Mouse (Mus musculus) neural tube, embryonic 13.5 days (tissue): Measurements from ENCODE around the gene Caln1. TPM values are rescaled to one million over a fixed set of nuclear protein-coding genes. Genes with fewer than 3 reads are reported as not detected.
"Not testable (repeated sequence)": the region's sequence is repeated elsewhere in the genome, so short reads cannot be mapped to it uniquely, and the experiment has no call there.

Source experiments
- ATAC-seq: fragments of 200-750 bp; cut with Nextera tagmentation; 2 replicates; pipeline ENCODE4 v1.8.0; 2017; ENCODE audit warnings: low read depth, mild to moderate bottlenecking, moderate TSS enrichment, moderate library complexity
- H3K27ac ChIP-seq: fragments of 300-500 bp; sonication (generic); replicated peaks from 2 replicates; pipeline ENCODE4 v1.5.1; 2015; ENCODE audit warnings: moderate library complexity, mild to moderate bottlenecking, inconsistent platforms
- H3K27me3 ChIP-seq: fragments of 300-500 bp; sonication (generic); 2 replicates; pipeline ENCODE4 v1.6.1; 2015; ENCODE audit warnings: mild to moderate bottlenecking, inconsistent platforms
- H3K36me3 ChIP-seq: fragments of 300-500 bp; sonication (generic); 2 replicates; pipeline ENCODE4 v1.6.1; 2015; ENCODE audit warnings: mild to moderate bottlenecking, inconsistent platforms
- H3K4me1 ChIP-seq: fragments of 300-500 bp; sonication (generic); replicated peaks from 2 replicates; pipeline ENCODE4 v1.6.1; 2015; ENCODE audit warnings: inconsistent platforms
- H3K4me2 ChIP-seq: fragments of 300-500 bp; sonication (generic); 2 replicates; pipeline ENCODE4 v1.6.1; 2015; ENCODE audit warnings: inconsistent platforms, mild to moderate bottlenecking, moderate library complexity
- H3K4me3 ChIP-seq: fragments of 300-500 bp; sonication (generic); 2 replicates; pipeline ENCODE4 v1.5.1; 2015; ENCODE audit warnings: mild to moderate bottlenecking, inconsistent platforms
- H3K9ac ChIP-seq: fragments of 300-500 bp; sonication (generic); 2 replicates; pipeline ENCODE4 v1.6.1; 2015; ENCODE audit warnings: moderate library complexity, mild to moderate bottlenecking, inconsistent platforms
- H3K9me3 ChIP-seq: fragments of 300-500 bp; sonication (generic); 2 replicates; pipeline ENCODE4 v1.6.1; 2016; ENCODE audit warnings: inconsistent platforms
- WGBS: fragments of 180-500 bp; shearing (Covaris S2); methylation state at CpG from one replicate; pipeline ENCODE4 v1.1.7; 2015; 5-methylcytosine and 5-hydroxymethylcytosine counted together
- polyA plus RNA-seq: library from polyadenylated mRNA; unstranded; fragments of >200 nt; fragmentation: Nextera tagmentation; extraction: Ambion mirVana; gene quantifications from 2 replicates; pipeline ENCODE4 v1.2.1, GENCODE M21; 2015

The Caln1 gene
- polyA plus RNA-seq, 1 experiment from 2014 or later, result 10.5 TPM

GRCm38 (mm10) chr5:130566002-130566401 is 196.7 kb downstream of the Caln1 start:
- Histone ChIP-seq H3K4me2 (no peak overlapping the region), H3K4me1 (no peaks in the 10 kb centered on the region), H3K9ac (no peak overlapping the region), H3K27me3 (no peaks in the 10 kb centered on the region), H3K9me3 (0 out of 2 replicates have a peak, but pooled peaks cover 7% of the 10 kb centered on the region), H3K4me3 (no peak overlapping the region), H3K27ac (no peak overlapping the region), H3K36me3 (no peaks in the 10 kb centered on the region)
- WGBS, result 84% methylated on average over 3 of the region's 3 CpGs
- ATAC-seq, result no peak

GRCm38 (mm10) chr5:130577581-130577980 is 208.3 kb downstream of the Caln1 start:
- H3K9me3 ChIP-seq, result no peaks in the 10 kb centered on the region
- H3K4me2 ChIP-seq, result no peak overlapping the region
- no peaks in the 10 kb centered on the region for H3K4me1 ChIP-seq
- no peak overlapping the region for H3K27ac ChIP-seq
- 81% methylated on average over 2 of the region's 2 CpGs for WGBS
- H3K27me3 ChIP-seq, result no peaks in the 10 kb centered on the region
- ATAC-seq, result no peak
- no peak overlapping the region for H3K9ac ChIP-seq
- no peak overlapping the region for H3K4me3 ChIP-seq
- no peaks in the 10 kb centered on the region for H3K36me3 ChIP-seq

GRCm38 (mm10) chr5:130584042-130584441 is 214.8 kb downstream of the Caln1 start:
- H3K9ac ChIP-seq, result no peak overlapping the region
- H3K27me3 ChIP-seq, result no peaks in the 10 kb centered on the region
- WGBS, result 86% methylated on average over 3 of the region's 3 CpGs
- no peaks in the 10 kb centered on the region for H3K36me3 ChIP-seq
- ATAC-seq, result no peak
- no peaks in the 10 kb centered on the region for H3K4me1 ChIP-seq
- no peak overlapping the region for H3K27ac ChIP-seq
- no peak overlapping the region for H3K4me2 ChIP-seq
- 0 out of 2 replicates have a peak, but pooled peaks cover 4% of the 10 kb centered on the region for H3K9me3 ChIP-seq
- H3K4me3 ChIP-seq, result no peak overlapping the region

DNA sequence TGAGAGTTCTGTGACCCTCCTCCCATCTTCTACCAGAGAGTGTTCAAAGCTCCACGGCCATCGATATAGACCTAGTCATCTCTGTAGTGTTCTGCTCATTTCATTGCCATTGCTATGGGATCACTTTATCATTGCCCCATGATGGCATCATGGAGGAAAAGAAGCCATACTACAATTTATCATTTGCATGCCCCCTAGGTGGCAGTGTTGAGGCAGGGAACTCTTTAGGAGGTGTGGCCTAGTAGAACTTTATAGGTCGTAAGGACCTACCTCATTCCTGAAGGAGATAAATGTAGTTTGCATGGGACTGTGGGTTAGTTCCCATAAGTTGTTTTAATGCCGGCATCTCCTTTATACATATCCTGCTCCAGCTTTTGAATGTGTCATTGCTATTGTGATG is 217.0 kb downstream of the Caln1 start:
- WGBS, result 92% methylated on average over 4 of the region's 4 CpGs

GRCm38 (mm10) chr5:130596541-130596940 is 227.3 kb downstream of the Caln1 start:
- Histone ChIP-seq H3K36me3 (no peaks in the 10 kb centered on the region), H3K27ac (no peak overlapping the region), H3K4me2 (no peak overlapping the region), H3K4me1 (no peaks in the 10 kb centered on the region), H3K27me3 (no peaks in the 10 kb centered on the region), H3K4me3 (no peak overlapping the region), H3K9me3 (no peaks in the 10 kb centered on the region), H3K9ac (no peak overlapping the region)
- 54% methylated on average over 6 of the region's 6 CpGs for WGBS
- ATAC-seq, result no peak

More for the DNA sequence above, 217.0 kb downstream of the Caln1 start:
- no peak for ATAC-seq
- H3K9ac ChIP-seq, result no peak overlapping the region
- no peak overlapping the region for H3K4me2 ChIP-seq
- no peak overlapping the region for H3K27ac ChIP-seq
- no peaks in the 10 kb centered on the region for H3K4me1 ChIP-seq
- no peaks in the 10 kb centered on the region for H3K27me3 ChIP-seq
- H3K36me3 ChIP-seq, result no peaks in the 10 kb centered on the region
- H3K9me3 ChIP-seq, result peaks cover 4% of the 10 kb centered on the region; the same call in 1 of the 2 replicates
- no peak overlapping the region for H3K4me3 ChIP-seq

- H3K9ac ChIP-seq, result no peak overlapping the region
- no peak for ATAC-seq
- no peak overlapping the region for H3K4me2 ChIP-seq
- H3K36me3 ChIP-seq, result no peaks in the 10 kb centered on the region
- peaks cover 4% of the 10 kb centered on the region; the same call in 1 of the 2 replicates for H3K4me1 ChIP-seq
- H3K27ac ChIP-seq, result no peak overlapping the region
- H3K4me3 ChIP-seq, result no peak overlapping the region
- no peaks in the 10 kb centered on the region for H3K27me3 ChIP-seq
- 86% methylated on average over 3 of the region's 3 CpGs for WGBS
- H3K9me3 ChIP-seq, result no peaks in the 10 kb centered on the region
Measured at GRCm38 (mm10) chr5:130613657-130614056, 244.4 kb downstream of the Caln1 start.

- ATAC-seq, result no peak
- H3K36me3 ChIP-seq, result no peaks in the 10 kb centered on the region
- no peaks in the 10 kb centered on the region for H3K27me3 ChIP-seq
- H3K4me2 ChIP-seq, result no peak overlapping the region
- no peak overlapping the region for H3K27ac ChIP-seq
- no peak overlapping the region for H3K4me3 ChIP-seq
- H3K9me3 ChIP-seq, result no peaks in the 10 kb centered on the region
- no peak overlapping the region for H3K9ac ChIP-seq
- WGBS, result 86% methylated on average over 3 of the region's 3 CpGs
- peaks cover 4% of the 10 kb centered on the region; the same call in 1 of the 2 replicates for H3K4me1 ChIP-seq
Measured at GRCm38 (mm10) chr5:130614209-130614608, 245.0 kb downstream of the Caln1 start.

DNA sequence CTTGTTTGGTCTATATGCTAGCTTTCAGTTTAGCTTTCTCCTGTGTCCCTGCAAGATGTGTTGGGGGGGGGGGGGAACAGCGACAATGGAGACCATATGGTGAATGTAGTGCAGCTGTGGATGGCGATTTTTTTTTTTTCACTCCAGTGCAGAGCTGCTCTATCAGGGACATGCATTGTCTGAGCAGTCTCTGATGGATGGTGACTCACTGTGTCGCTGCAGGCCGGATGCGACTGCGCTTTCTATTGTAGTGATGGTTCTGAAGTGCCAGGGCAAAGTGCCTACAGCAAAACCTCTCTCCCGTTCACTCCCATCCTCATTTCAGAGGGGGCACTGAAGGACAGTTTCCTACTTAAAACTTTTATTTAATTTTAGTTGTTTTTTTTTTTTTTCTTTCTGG is 250.8 kb downstream of the Caln1 start:
- Histone ChIP-seq H3K27me3 (no peaks in the 10 kb centered on the region), H3K9me3 (no peaks in the 10 kb centered on the region), H3K4me2 (no peak overlapping the region), H3K4me1 (peaks cover 15% of the 10 kb centered on the region), H3K27ac (no peak overlapping the region), H3K9ac (no peak overlapping the region), H3K4me3 (no peak overlapping the region), H3K36me3 (no peaks in the 10 kb centered on the region)
- 67% methylated on average over 7 of the region's 7 CpGs for WGBS
- no peak for ATAC-seq

DNA sequence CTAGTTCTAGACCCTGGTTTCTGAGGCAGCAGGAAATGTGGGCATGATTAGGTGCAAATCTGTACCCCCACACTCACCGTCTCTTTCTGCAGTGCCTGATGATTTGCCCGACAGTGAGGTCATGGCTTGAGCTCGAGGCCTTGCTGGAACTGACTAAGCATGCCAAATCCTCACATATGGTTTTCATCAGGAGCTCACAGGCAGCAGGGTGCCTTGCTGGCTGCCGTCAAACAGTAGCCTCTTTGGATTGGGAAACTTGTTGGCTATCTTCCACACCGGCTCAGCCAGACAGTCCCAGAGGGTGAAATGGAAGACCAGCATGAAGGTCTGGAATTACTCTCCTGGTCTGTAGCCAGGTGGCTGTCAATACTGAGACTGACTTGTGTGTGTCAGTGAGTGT is 254.0 kb downstream of the Caln1 start:
- peak; percentile 32; the same call in 1 of the 2 replicates for ATAC-seq
- H3K4me3 ChIP-seq, result no peak overlapping the region
- 49% methylated on average over 5 of the region's 5 CpGs for WGBS
- H3K27me3 ChIP-seq, result no peaks in the 10 kb centered on the region
- H3K9me3 ChIP-seq, result no peaks in the 10 kb centered on the region
- H3K4me2 ChIP-seq, result no peak overlapping the region
- H3K4me1 ChIP-seq, result peaks cover 16% of the 10 kb centered on the region
- H3K9ac ChIP-seq, result no peak overlapping the region
- H3K27ac ChIP-seq, result no peak overlapping the region; the same call in 1 of the 2 replicates
- H3K36me3 ChIP-seq, result no peaks in the 10 kb centered on the region

GRCm38 (mm10) chr5:130627800-130628199 is 258.5 kb downstream of the Caln1 start:
- Histone ChIP-seq H3K4me1 (peaks cover 14% of the 10 kb centered on the region), H3K27ac (no peak overlapping the region), H3K9ac (no peak overlapping the region), H3K4me2 (no peak overlapping the region), H3K27me3 (no peaks in the 10 kb centered on the region), H3K4me3 (no peak overlapping the region), H3K36me3 (no peaks in the 10 kb centered on the region), H3K9me3 (no peaks in the 10 kb centered on the region)
- no peak for ATAC-seq
- WGBS, result 91% methylated on average over 2 of the region's 2 CpGs

- Histone ChIP-seq H3K27ac (no peak overlapping the region), H3K27me3 (no peaks in the 10 kb centered on the region), H3K9me3 (no peaks in the 10 kb centered on the region), H3K4me2 (no peak overlapping the region), H3K9ac (no peak overlapping the region), H3K4me1 (no peaks in the 10 kb centered on the region), H3K36me3 (no peaks in the 10 kb centered on the region), H3K4me3 (no peak overlapping the region)
- no peak for ATAC-seq
- 29% methylated on average over 2 of the region's 2 CpGs for WGBS
Measured at GRCm38 (mm10) chr5:130635397-130635796, 266.1 kb downstream of the Caln1 start.

GRCm38 (mm10) chr5:130641881-130642280 is 272.6 kb downstream of the Caln1 start:
- WGBS, result 79% methylated on average over 2 of the region's 2 CpGs
- no peak overlapping the region for H3K4me2 ChIP-seq
- no peaks in the 10 kb centered on the region for H3K27me3 ChIP-seq
- H3K4me3 ChIP-seq, result no peak overlapping the region
- no peaks in the 10 kb centered on the region for H3K36me3 ChIP-seq
- no peak overlapping the region for H3K27ac ChIP-seq
- H3K9me3 ChIP-seq, result peaks cover 2% of the 10 kb centered on the region; the same call in 1 of the 2 replicates
- no peaks in the 10 kb centered on the region for H3K4me1 ChIP-seq
- no peak for ATAC-seq
- H3K9ac ChIP-seq, result no peak overlapping the region

- WGBS, result 84% methylated on average over 2 of the region's 2 CpGs
- H3K27me3 ChIP-seq, H3K4me2 ChIP-seq, H3K4me3 ChIP-seq, H3K9ac ChIP-seq, H3K27ac ChIP-seq, H3K4me1 ChIP-seq, H3K36me3 ChIP-seq, H3K9me3 ChIP-seq, ATAC-seq: not testable (repeated sequence)
Measured at GRCm38 (mm10) chr5:130646126-130646525, 276.9 kb downstream of the Caln1 start.
